Mouse (Mus musculus): ENCODE measurements around the gene Tspear. TPM values are rescaled to one million over a fixed set of nuclear protein-coding genes. Genes with fewer than 3 reads are reported as not detected.

The Tspear gene
- total and polyA plus RNA-seq, 2 experiments: 0.09 to 0.12 TPM

DNA sequence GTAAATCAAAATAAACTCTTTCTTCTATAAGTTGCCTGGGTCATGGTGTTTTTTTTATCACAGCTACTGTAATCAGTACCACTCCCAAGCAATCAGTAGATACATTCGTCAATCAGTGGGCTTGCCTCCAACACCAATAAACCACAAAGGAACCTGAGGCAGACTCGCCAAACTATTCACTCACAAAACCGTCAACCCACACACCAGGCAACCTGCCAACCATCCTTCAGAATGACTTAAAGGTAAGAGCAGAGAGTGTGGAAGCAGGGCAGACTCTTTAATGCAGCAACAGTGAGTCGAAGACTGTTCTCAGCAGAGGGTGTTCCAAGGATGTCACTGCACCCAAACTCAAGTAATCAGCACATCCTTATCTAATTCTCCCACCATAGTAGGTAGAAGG lies 236.3 kb downstream of the Tspear start:
- Histone ChIP-seq H3K4me1 (ENCODE audit: control insufficient read depth, insufficient read depth, low read length) (no peaks in the 10 kb centered on the region), H3K27ac (replicated peaks; ENCODE audit: insufficient read depth, low read depth, low read length) (no peak overlapping the region), H3K4me3 (ENCODE audit: insufficient read depth, low read depth, low read length) (no peak overlapping the region), H3K79me2 (ENCODE audit: control insufficient read depth, insufficient read depth, low read length) (no peaks in the 10 kb centered on the region), H3K9ac (ENCODE audit: low read depth, low read length) (no peak overlapping the region), H3K27me3 (ENCODE audit: control insufficient read depth, insufficient read depth, low read length) (no peaks in the 10 kb centered on the region), H3K36me3 (ENCODE audit: control insufficient read depth, insufficient read depth, low read length) (no peaks in the 10 kb centered on the region)
- 59% methylated on average over 4 of the region's 4 CpGs for WGBS
- no peak for DNase-seq (ENCODE audit: extremely low read depth, low read depth, low spot score)
- TF ChIP-seq POLR2A (IDR thresholded peaks at IDR 0.05; ENCODE audit: extremely low read depth, insufficient read depth, low read length): no peak
- TF ChIP-seq CTCF (IDR thresholded peaks at IDR 0.05; ENCODE audit: low read depth, low read length): no peak

DNA sequence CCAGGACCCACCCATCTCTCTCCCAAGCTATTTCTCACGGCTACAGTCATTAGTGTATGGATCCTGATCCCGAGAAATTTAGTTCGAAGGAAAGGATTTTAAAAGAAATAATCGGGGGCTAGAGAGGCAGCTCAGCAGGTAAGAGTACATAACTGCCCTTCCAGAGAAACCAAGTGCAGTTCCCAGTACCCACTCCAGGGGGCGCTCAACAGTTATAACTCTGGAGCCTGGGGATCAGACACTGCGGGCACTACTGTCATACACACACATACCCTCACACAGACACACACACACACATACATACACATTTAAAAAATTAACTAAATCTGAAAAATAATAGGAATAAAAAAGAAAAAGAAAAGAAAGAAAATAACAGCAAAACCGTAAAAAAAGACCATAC lies 239.8 kb downstream of the Tspear start:
- peak; percentile 31 for DNase-seq (ENCODE audit: extremely low read depth, low read depth, low spot score)
- Histone ChIP-seq H3K27ac (replicated peaks; ENCODE audit: insufficient read depth, low read depth, low read length) (no peak overlapping the region), H3K27me3 (ENCODE audit: control insufficient read depth, insufficient read depth, low read length) (no peaks in the 10 kb centered on the region), H3K4me1 (ENCODE audit: control insufficient read depth, insufficient read depth, low read length) (no peaks in the 10 kb centered on the region), H3K36me3 (ENCODE audit: control insufficient read depth, insufficient read depth, low read length) (no peaks in the 10 kb centered on the region), H3K9ac (ENCODE audit: low read depth, low read length) (no peak overlapping the region), H3K79me2 (ENCODE audit: control insufficient read depth, insufficient read depth, low read length) (no peaks in the 10 kb centered on the region), H3K4me3 (ENCODE audit: insufficient read depth, low read depth, low read length) (no peak overlapping the region)
- TF ChIP-seq CTCF (IDR thresholded peaks at IDR 0.05; ENCODE audit: low read depth, low read length) (peak; percentile 72), POLR2A (IDR thresholded peaks at IDR 0.05; ENCODE audit: extremely low read depth, insufficient read depth, low read length) (no peak)
- whole genome bisulfite sequencing: 34% methylated on average over 7 of the region's 7 CpGs

- Histone ChIP-seq H3K36me3 (ENCODE audit: control insufficient read depth, insufficient read depth, low read length) (no peaks in the 10 kb centered on the region), H3K9ac (ENCODE audit: low read depth, low read length) (no peak overlapping the region), H3K4me1 (ENCODE audit: control insufficient read depth, insufficient read depth, low read length) (no peaks in the 10 kb centered on the region), H3K27me3 (ENCODE audit: control insufficient read depth, insufficient read depth, low read length) (no peaks in the 10 kb centered on the region), H3K79me2 (ENCODE audit: control insufficient read depth, insufficient read depth, low read length) (no peaks in the 10 kb centered on the region), H3K27ac (replicated peaks; ENCODE audit: insufficient read depth, low read depth, low read length) (no peak overlapping the region), H3K4me3 (ENCODE audit: insufficient read depth, low read depth, low read length) (no peak overlapping the region)
- no peak for DNase-seq (ENCODE audit: extremely low read depth, low read depth, low spot score)
- TF ChIP-seq POLR2A (IDR thresholded peaks at IDR 0.05; ENCODE audit: extremely low read depth, insufficient read depth, low read length) (no peak), CTCF (IDR thresholded peaks at IDR 0.05; ENCODE audit: low read depth, low read length) (no peak)
- WGBS: 88% methylated on average over 10 of the region's 10 CpGs
These were observed 241.0 kb downstream of the Tspear start for GRCm38 (mm10) chr10:77927375-77927774.

Other genes with a start within 250 kb of the Tspear start
- gene Fam207a, start 170.8 kb upstream of the Tspear start, total RNA-seq (2014; rRNA removed): 12.7 and 15.5 TPM in 2 replicates
- 24.3 and 27.3 TPM in 2 replicates for gene Fam207a, start 170.8 kb upstream of the Tspear start, polyA plus RNA-seq (2012; rRNA removed)
- gene Itgb2, start 156.3 kb upstream of the Tspear start, total RNA-seq (2014; rRNA removed): 4.8 and 5.6 TPM in 2 replicates
- gene Itgb2, start 156.3 kb upstream of the Tspear start, polyA plus RNA-seq (2012; rRNA removed): 4.2 and 5.6 TPM in 2 replicates
- gene Pttg1ip, start 104.8 kb upstream of the Tspear start, total RNA-seq (2014; rRNA removed): 146 and 168 TPM in 2 replicates
- 218 and 238 TPM in 2 replicates for gene Pttg1ip, start 104.8 kb upstream of the Tspear start, polyA plus RNA-seq (2012; rRNA removed)
- 59.6 and 108 TPM in 2 replicates for gene Sumo3, start 80.5 kb upstream of the Tspear start, total RNA-seq (2014; rRNA removed)
- gene Sumo3, start 80.5 kb upstream of the Tspear start, polyA plus RNA-seq (2012; rRNA removed): 170 and 226 TPM in 2 replicates
- 0.47 TPM in 1 of 2 replicates, not detected in the other for gene Gm49325, start 80.4 kb upstream of the Tspear start, total RNA-seq (2014; rRNA removed)
- gene Gm49325, start 80.4 kb upstream of the Tspear start, polyA plus RNA-seq (2012; rRNA removed): not detected in 2 replicates
- 21.6 and 22.3 TPM in 2 replicates for gene Ube2g2, start 64.3 kb upstream of the Tspear start, total RNA-seq (2014; rRNA removed)
- gene Ube2g2, start 64.3 kb upstream of the Tspear start, polyA plus RNA-seq (2012; rRNA removed): 30.4 and 34.2 TPM in 2 replicates
- not detected in 2 replicates for gene Gm19402, start 4.2 kb downstream of the Tspear start, total RNA-seq (2014; rRNA removed)
- not detected in 2 replicates for gene Gm19402, start 4.2 kb downstream of the Tspear start, polyA plus RNA-seq (2012; rRNA removed)
- gene Gm9508, start 10.7 kb downstream of the Tspear start, total RNA-seq (2014; rRNA removed): not detected in 2 replicates
- gene Gm9508, start 10.7 kb downstream of the Tspear start, polyA plus RNA-seq (2012; rRNA removed): not detected in 2 replicates
- not detected in 2 replicates for gene Gm10272, start 20.1 kb downstream of the Tspear start, total RNA-seq (2014; rRNA removed)
- gene Gm10272, start 20.1 kb downstream of the Tspear start, polyA plus RNA-seq (2012; rRNA removed): not detected in 2 replicates
- not detected in 2 replicates for gene Gm10024, start 24.9 kb downstream of the Tspear start, total RNA-seq (2014; rRNA removed)
- gene Gm10024, start 24.9 kb downstream of the Tspear start, polyA plus RNA-seq (2012; rRNA removed): not detected in 2 replicates
- not detected in 2 replicates for gene Gm10142, start 29.2 kb downstream of the Tspear start, total RNA-seq (2014; rRNA removed)
- gene Gm10142, start 29.2 kb downstream of the Tspear start, polyA plus RNA-seq (2012; rRNA removed): not detected in 2 replicates
- not detected in 2 replicates for gene Krtap12-1, start 34.0 kb downstream of the Tspear start, total RNA-seq (2014; rRNA removed)
- not detected in 2 replicates for gene Krtap12-1, start 34.0 kb downstream of the Tspear start, polyA plus RNA-seq (2012; rRNA removed)
- gene Gm10100, start 39.9 kb downstream of the Tspear start, total RNA-seq (2014; rRNA removed): not detected in 2 replicates
- gene Gm10100, start 39.9 kb downstream of the Tspear start, polyA plus RNA-seq (2012; rRNA removed): not detected in 2 replicates
- not detected in 2 replicates for gene Gm18596, start 56.1 kb downstream of the Tspear start, total RNA-seq (2014; rRNA removed)
- gene Gm18596, start 56.1 kb downstream of the Tspear start, polyA plus RNA-seq (2012; rRNA removed): not detected in 2 replicates
- gene Gm9736, start 64.8 kb downstream of the Tspear start, total RNA-seq (2014; rRNA removed): not detected in 2 replicates
- not detected in 2 replicates for gene Gm9736, start 64.8 kb downstream of the Tspear start, polyA plus RNA-seq (2012; rRNA removed)
- gene Gm3233, start 73.1 kb downstream of the Tspear start, total RNA-seq (2014; rRNA removed): not detected in 2 replicates
- not detected in 2 replicates for gene Gm3233, start 73.1 kb downstream of the Tspear start, polyA plus RNA-seq (2012; rRNA removed)
- gene Gm3238, start 84.8 kb downstream of the Tspear start, total RNA-seq (2014; rRNA removed): not detected in 2 replicates
- gene Gm3238, start 84.8 kb downstream of the Tspear start, polyA plus RNA-seq (2012; rRNA removed): not detected in 2 replicates
- not detected in 2 replicates for gene Gm7138, start 90.4 kb downstream of the Tspear start, total RNA-seq (2014; rRNA removed)
- gene Gm7138, start 90.4 kb downstream of the Tspear start, polyA plus RNA-seq (2012; rRNA removed): not detected in 2 replicates
- not detected in 2 replicates for gene Gm3250, start 96.0 kb downstream of the Tspear start, total RNA-seq (2014; rRNA removed)
- gene Gm3250, start 96.0 kb downstream of the Tspear start, polyA plus RNA-seq (2012; rRNA removed): not detected in 2 replicates
- gene Gm7137, start 101.6 kb downstream of the Tspear start, total RNA-seq (2014; rRNA removed): not detected in 2 replicates
- gene Gm7137, start 101.6 kb downstream of the Tspear start, polyA plus RNA-seq (2012; rRNA removed): not detected in 2 replicates
- gene Gm9639, start 108.5 kb downstream of the Tspear start, total RNA-seq (2014; rRNA removed): not detected in 2 replicates
- gene Gm9639, start 108.5 kb downstream of the Tspear start, polyA plus RNA-seq (2012; rRNA removed): not detected in 2 replicates
- not detected in 2 replicates for gene Gm19668, start 112.6 kb downstream of the Tspear start, total RNA-seq (2014; rRNA removed)
- not detected in 2 replicates for gene Gm19668, start 112.6 kb downstream of the Tspear start, polyA plus RNA-seq (2012; rRNA removed)
- not detected in 2 replicates for gene Gm9507, start 125.3 kb downstream of the Tspear start, total RNA-seq (2014; rRNA removed)
- gene Gm9507, start 125.3 kb downstream of the Tspear start, polyA plus RNA-seq (2012; rRNA removed): not detected in 2 replicates
- not detected in 2 replicates for gene Gm2696, start 128.1 kb downstream of the Tspear start, total RNA-seq (2014; rRNA removed)
- gene Gm2696, start 128.1 kb downstream of the Tspear start, polyA plus RNA-seq (2012; rRNA removed): not detected in 2 replicates
- not detected in 2 replicates for gene Krtap10-4, start 140.5 kb downstream of the Tspear start, total RNA-seq (2014; rRNA removed)
- not detected in 2 replicates for gene Krtap10-4, start 140.5 kb downstream of the Tspear start, polyA plus RNA-seq (2012; rRNA removed)
- gene Krtap10-10, start 149.4 kb downstream of the Tspear start, total RNA-seq (2014; rRNA removed): not detected in 2 replicates
- gene Krtap10-10, start 149.4 kb downstream of the Tspear start, polyA plus RNA-seq (2012; rRNA removed): not detected in 2 replicates
- not detected in 2 replicates for gene Gm36176, start 160.2 kb downstream of the Tspear start, total RNA-seq (2014; rRNA removed)
- gene Gm36176, start 160.2 kb downstream of the Tspear start, polyA plus RNA-seq (2012; rRNA removed): not detected in 2 replicates
- gene Gm10318, start 166.3 kb downstream of the Tspear start, total RNA-seq (2014; rRNA removed): not detected in 2 replicates
- not detected in 2 replicates for gene Gm10318, start 166.3 kb downstream of the Tspear start, polyA plus RNA-seq (2012; rRNA removed)
- gene Gm3285, start 175.4 kb downstream of the Tspear start, total RNA-seq (2014; rRNA removed): not detected in 2 replicates
- gene Gm3285, start 175.4 kb downstream of the Tspear start, polyA plus RNA-seq (2012; rRNA removed): not detected in 2 replicates
- 20.9 and 26.7 TPM in 2 replicates for gene Lrrc3, start 216.0 kb downstream of the Tspear start, total RNA-seq (2014; rRNA removed)
- 57.0 and 64.1 TPM in 2 replicates for gene Lrrc3, start 216.0 kb downstream of the Tspear start, polyA plus RNA-seq (2012; rRNA removed)